19 mouse cellular contexts compared by ENCODE assay signal in genomic region chr12:69833982-69834604, GRCm38 (mm10). TPM values are rescaled to one million over a fixed set of nuclear protein-coding genes. Genes with fewer than 3 reads are reported as not detected.
DNase-seq lines count a peak whose midpoint lies in the region; ATAC-seq and TF ChIP-seq lines count a peak whose summit lies in the region.
"Had no signal": no experiment of that assay in that cellular context is flagged by ENCODE, and none has a peak within 500 bp of the region (broad histone marks: within the 10 kb centered on the region; RNA-seq: fewer than 3 reads in every experiment).

No protein-coding gene starts in this region.

- no peak overlapping the region for H3K9ac ChIP-seq in forebrain, embryonic 16.5 days (replicated peaks; ENCODE audit: low read depth, low read length)
- no peak overlapping the region for H3K9ac ChIP-seq in intestine, postnatal 0 days (ENCODE audit: low read depth, low read length)
- H3K9ac ChIP-seq in heart, embryonic 11.5 days (ENCODE audit: low read depth, low read length): no peak overlapping the region
- H3K9ac ChIP-seq: embryonic facial prominence, embryonic 13.5 days; liver, embryonic 15.5 days; midbrain, embryonic 12.5 days had no signal

- H3K27me3 ChIP-seq in forebrain, embryonic 16.5 days (replicated peaks; ENCODE audit: control insufficient read depth, insufficient read depth, low read length): no peaks in the 10 kb centered on the region
- H3K27me3 ChIP-seq in forebrain, embryonic 10.5 days (ENCODE audit: poor library complexity, severe bottlenecking): no peaks in the 10 kb centered on the region
- no peaks in the 10 kb centered on the region for H3K27me3 ChIP-seq in intestine, postnatal 0 days (replicated peaks; ENCODE audit: control insufficient read depth, insufficient read depth, low read length)
- H3K27me3 ChIP-seq in heart, embryonic 11.5 days (ENCODE audit: control insufficient read depth, insufficient read depth, low read length): no peaks in the 10 kb centered on the region
- H3K27me3 ChIP-seq: embryonic facial prominence, embryonic 13.5 days; liver, embryonic 15.5 days; midbrain, embryonic 12.5 days had no signal

- peaks cover 11% of the 10 kb centered on the region; the same call in 1 of the 2 replicates for H3K36me3 ChIP-seq in forebrain, embryonic 16.5 days (ENCODE audit: control insufficient read depth, insufficient read depth)
- H3K36me3 ChIP-seq in forebrain, embryonic 10.5 days (replicated peaks): peaks cover 63% of the 10 kb centered on the region
- H3K36me3 ChIP-seq in intestine, postnatal 0 days (ENCODE audit: control insufficient read depth, insufficient read depth): peaks cover 28% of the 10 kb centered on the region
- peaks cover 9% of the 10 kb centered on the region; the same call in 1 of the 2 replicates for H3K36me3 ChIP-seq in heart, embryonic 11.5 days (ENCODE audit: control insufficient read depth, insufficient read depth, low read length)

- no peak overlapping the region for H3K27ac ChIP-seq in forebrain, embryonic 16.5 days (ENCODE audit: low read length)
- H3K27ac ChIP-seq in forebrain, embryonic 10.5 days: no peak overlapping the region
- no peak overlapping the region for H3K27ac ChIP-seq in intestine, postnatal 0 days (ENCODE audit: low read depth, low read length)
- H3K27ac ChIP-seq in heart, embryonic 11.5 days (ENCODE audit: low read depth, low read length): no peak overlapping the region
- H3K27ac ChIP-seq: embryonic facial prominence, embryonic 13.5 days; hindbrain, postnatal 0 days; limb, embryonic 10.5 days; liver, embryonic 15.5 days had no signal

- peak; percentile 45; the same call in 1 of the 2 replicates for ATAC-seq in forebrain, embryonic 16.5 days
- no peak for ATAC-seq in intestine, postnatal 0 days
- no peak for ATAC-seq in heart, embryonic 11.5 days (replicated peaks; ENCODE audit: insufficient number of reproducible peaks, low FRiP score, low TSS enrichment)
- ATAC-seq: hindbrain, postnatal 0 days had no signal

- no peaks in the 10 kb centered on the region for H3K4me1 ChIP-seq in forebrain, embryonic 16.5 days (replicated peaks; ENCODE audit: control insufficient read depth, insufficient read depth, low read length)
- no peaks in the 10 kb centered on the region for H3K4me1 ChIP-seq in forebrain, embryonic 10.5 days
- no peaks in the 10 kb centered on the region for H3K4me1 ChIP-seq in intestine, postnatal 0 days (replicated peaks; ENCODE audit: control insufficient read depth, insufficient read depth, low read length)
- no peaks in the 10 kb centered on the region for H3K4me1 ChIP-seq in heart, embryonic 11.5 days (ENCODE audit: control insufficient read depth, insufficient read depth, low read length)
- H3K4me1 ChIP-seq: embryonic facial prominence, embryonic 13.5 days; limb, embryonic 10.5 days; liver, embryonic 15.5 days had no signal

- no peak overlapping the region for H3K4me3 ChIP-seq in forebrain, embryonic 16.5 days (replicated peaks; ENCODE audit: low read length)
- no peak overlapping the region for H3K4me3 ChIP-seq in forebrain, embryonic 10.5 days
- no peak overlapping the region for H3K4me3 ChIP-seq in intestine, postnatal 0 days (ENCODE audit: low read depth, low read length)
- no peak overlapping the region for H3K4me3 ChIP-seq in heart, embryonic 11.5 days (ENCODE audit: low read depth, low read length)
- H3K4me3 ChIP-seq: embryonic facial prominence, embryonic 13.5 days; limb, embryonic 10.5 days; liver, embryonic 15.5 days; midbrain, embryonic 12.5 days had no signal

- WGBS in forebrain, embryonic 16.5 days: 84% methylated on average over 12 of the region's 12 CpGs
- 92% methylated on average over 12 of the region's 12 CpGs for WGBS in forebrain, embryonic 10.5 days
- 89% methylated on average over 12 of the region's 12 CpGs for WGBS in intestine, postnatal 0 days
- whole genome bisulfite sequencing in heart, embryonic 11.5 days (ENCODE audit: insufficient replicate concordance): 85% methylated on average over 12 of the region's 12 CpGs

- H3K4me2 ChIP-seq in forebrain, embryonic 16.5 days (ENCODE audit: low read length): no peak overlapping the region
- H3K4me2 ChIP-seq in intestine, postnatal 0 days (replicated peaks; ENCODE audit: low read depth): no peak overlapping the region
- no peak overlapping the region for H3K4me2 ChIP-seq in heart, embryonic 11.5 days
- H3K4me2 ChIP-seq: embryonic facial prominence, embryonic 13.5 days; liver, embryonic 15.5 days; midbrain, embryonic 12.5 days had no signal

- intact Hi-C loops in left cerebral cortex, postnatal 4 days (cut with DNase I): no loop called here

- no peak for TF ChIP-seq CTCF in intestine, postnatal 0 days (IDR thresholded peaks at IDR 0.05; ENCODE audit: low read depth)

- no peak for DNase-seq in forebrain, embryonic 10.5 days (ENCODE audit: extremely low spot score, low spot score)
- DNase-seq in left cerebral cortex, adult 18-20 months (ENCODE audit: low spot score in 2 of 2): peak; percentile 35 to 36
- DNase-seq in left cerebral cortex, postnatal 4 days: no peak
- DNase-seq in Muller cell, postnatal 12 days (ENCODE audit: inconsistent ontology term): peak; percentile 20
- peak; percentile 32 to 51 for DNase-seq in frontal cortex, postnatal 36 days (ENCODE audit: low spot score in 2 of 2)
- DNase-seq: cerebellum, adult 8-10 months; kidney, adult 2 months; kidney, postnatal 36 days; lung, postnatal 36 days; thymus, adult 2 months had no signal

- no peaks in the 10 kb centered on the region for H3K9me3 ChIP-seq in forebrain, embryonic 16.5 days (ENCODE audit: control insufficient read depth, low read length)
- H3K9me3 ChIP-seq in forebrain, embryonic 10.5 days: no peaks in the 10 kb centered on the region
- no peaks in the 10 kb centered on the region for H3K9me3 ChIP-seq in intestine, postnatal 0 days (ENCODE audit: control insufficient read depth)
- H3K9me3 ChIP-seq in heart, embryonic 11.5 days (replicated peaks; ENCODE audit: control insufficient read depth, low read length): no peaks in the 10 kb centered on the region
- H3K9me3 ChIP-seq: embryonic facial prominence, embryonic 13.5 days; limb, embryonic 10.5 days; liver, embryonic 15.5 days; midbrain, embryonic 12.5 days had no signal

RNA-seq across cellular contexts. Expression of gene Cdkl1, which starts 43.0 kb away (rescaled TPM):
- polyA plus RNA-seq in forebrain, embryonic 16.5 days (2015; fragmentation: Nextera tagmentation; extraction: Ambion mirVana): 4.9 and 6.9 TPM in 2 replicates
- polyA plus RNA-seq in forebrain, embryonic 10.5 days (2016; fragmentation: Nextera tagmentation; extraction: Ambion mirVana): 0.44 and 1.1 TPM in 2 replicates
- total RNA-seq in left cerebral cortex, adult 18-20 months (2021): 10 to 100 TPM; 33.2 to 35.5 TPM
- 10 to 100 TPM; 39.4 to 40.8 TPM for total RNA-seq in left cerebral cortex, postnatal 4 days (2021)
- polyA plus RNA-seq in intestine, postnatal 0 days (2015; fragmentation: Nextera tagmentation; extraction: Ambion mirVana): 1.5 and 1.6 TPM in 2 replicates
- 3.8 and 5.2 TPM in 2 replicates for polyA plus RNA-seq in heart, embryonic 11.5 days (2014; fragmentation: Nextera tagmentation; extraction: Ambion mirVana)
- polyA plus RNA-seq: C2C12 had no signal

RNA-seq across cellular contexts. Expression of gene Atl1, which starts 58.3 kb away (rescaled TPM):
- 122 and 124 TPM in 2 replicates for polyA plus RNA-seq in forebrain, embryonic 16.5 days (2015; fragmentation: Nextera tagmentation; extraction: Ambion mirVana)
- 10.0 and 12.7 TPM in 2 replicates for polyA plus RNA-seq in forebrain, embryonic 10.5 days (2016; fragmentation: Nextera tagmentation; extraction: Ambion mirVana)
- 100 to 1,000 TPM; 232 to 242 TPM for total RNA-seq in left cerebral cortex, adult 18-20 months (2021)
- total RNA-seq in left cerebral cortex, postnatal 4 days (2021): 100 to 1,000 TPM; 168 to 187 TPM
- polyA plus RNA-seq in intestine, postnatal 0 days (2015; fragmentation: Nextera tagmentation; extraction: Ambion mirVana): 5.0 and 5.6 TPM in 2 replicates
- 6.2 and 8.6 TPM in 2 replicates for polyA plus RNA-seq in heart, embryonic 11.5 days (2014; fragmentation: Nextera tagmentation; extraction: Ambion mirVana)

RNA-seq across cellular contexts. Expression of gene Map4k5, which starts 58.9 kb away (rescaled TPM):
- 34.5 and 38.1 TPM in 2 replicates for polyA plus RNA-seq in forebrain, embryonic 16.5 days (2015; fragmentation: Nextera tagmentation; extraction: Ambion mirVana)
- polyA plus RNA-seq in forebrain, embryonic 10.5 days (2016; fragmentation: Nextera tagmentation; extraction: Ambion mirVana): 23.5 and 24.6 TPM in 2 replicates
- total RNA-seq in left cerebral cortex, adult 18-20 months (2021): 10 to 100 TPM; 37.6 to 38.6 TPM
- total RNA-seq in left cerebral cortex, postnatal 4 days (2021): 10 to 100 TPM; 48.6 to 57.3 TPM
- polyA plus RNA-seq in intestine, postnatal 0 days (2015; fragmentation: Nextera tagmentation; extraction: Ambion mirVana): 9.9 and 10.2 TPM in 2 replicates
- polyA plus RNA-seq in heart, embryonic 11.5 days (2014; fragmentation: Nextera tagmentation; extraction: Ambion mirVana): 32.6 and 35.8 TPM in 2 replicates

Comparison
In these comparisons a context has a peak if more than half of its experiments do, and no peak if none do; other contexts are left out.
1. DNase-seq: peak in left cerebral cortex, adult 18-20 months (2 of 2), Muller cell, postnatal 12 days (single experiment) and frontal cortex, postnatal 36 days (2 of 2); none in forebrain, embryonic 10.5 days (single experiment) and left cerebral cortex, postnatal 4 days (single experiment).